Comparison of ENCODE assay signal across 8 mouse cellular contexts in the genomic region with DNA sequence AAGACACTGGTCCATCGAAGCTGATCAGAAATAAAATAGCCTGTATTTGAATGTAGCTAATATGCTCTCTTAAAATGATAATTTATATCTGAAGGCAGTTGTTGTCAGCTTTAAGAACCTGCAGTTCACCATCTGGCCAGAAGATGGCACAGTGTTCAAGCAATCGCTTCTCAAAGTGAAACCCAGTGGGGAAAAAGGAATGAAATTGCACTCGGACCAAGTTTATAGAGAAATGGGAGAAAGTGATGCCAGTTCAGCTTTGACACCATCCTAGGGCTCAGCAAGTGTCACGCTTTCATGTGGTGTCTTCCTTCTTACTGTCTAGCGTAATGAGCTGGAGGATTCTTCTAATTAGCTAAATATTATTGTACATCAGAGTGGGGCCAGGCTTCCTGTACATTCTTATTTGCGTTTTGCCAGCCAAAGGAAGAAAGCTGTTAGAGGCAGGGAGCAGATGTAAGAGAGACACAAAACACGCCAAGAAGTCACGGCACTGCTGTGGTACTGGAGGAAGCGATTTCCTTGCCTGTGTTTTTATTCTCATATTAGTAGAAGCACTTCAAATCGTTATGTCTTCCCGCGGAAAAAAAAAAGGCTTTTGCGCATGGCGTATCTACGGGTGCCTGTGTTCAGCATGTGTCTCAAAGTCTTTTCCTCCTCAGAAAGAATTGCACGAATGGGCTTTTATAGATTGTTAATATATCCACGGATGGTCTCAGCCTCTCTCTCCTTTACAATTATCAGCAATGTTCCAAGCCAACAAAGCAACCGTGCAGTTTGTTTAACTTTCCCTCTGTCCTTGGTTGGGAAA.
DNase-seq lines count a peak whose midpoint lies in the region; ATAC-seq and TF ChIP-seq lines count a peak whose summit lies in the region.

No protein-coding gene starts in this region.

- DNase-seq in ES-CJ7 (ENCODE audit: low read depth, low spot score): peak; percentile 70
- DNase-seq in c-Kit-positive CD71-positive TER-119-positive erythroid progenitor cells, embryonic 14.5 days (ENCODE audit: low spot score): peak; percentile 49
- peak; percentile 14 for DNase-seq in heart, postnatal 25 days (ENCODE audit: low spot score)
- DNase-seq in layer of hippocampus, adult 11-12 months (ENCODE audit: low spot score): peak; percentile 89
- DNase-seq in liver, postnatal 0 days: peak; percentile 74
- DNase-seq in telencephalon, adult 2 months (ENCODE audit: low read depth, low spot score): peak; percentile 66

- H3K9me3 ChIP-seq in forebrain, embryonic 15.5 days: no peaks in the 10 kb centered on the region
- H3K9me3 ChIP-seq in liver, postnatal 0 days (ENCODE audit: low read length): no peaks in the 10 kb centered on the region
- no peaks in the 10 kb centered on the region for H3K9me3 ChIP-seq in neural tube, embryonic 13.5 days

- TF ChIP-seq CTCF in liver, postnatal 0 days (IDR thresholded peaks at IDR 0.05; ENCODE audit: low read depth): peak; percentile 86

- peak overlapping the region; percentile 29; the same call in 1 of the 2 replicates for H3K9ac ChIP-seq in forebrain, embryonic 15.5 days (replicated peaks)
- 0 out of 2 replicates have a peak overlapping the region, but pooled peaks have one; percentile 35 for H3K9ac ChIP-seq in liver, postnatal 0 days (replicated peaks)
- no peak overlapping the region for H3K9ac ChIP-seq in neural tube, embryonic 13.5 days

- no peaks in the 10 kb centered on the region for H3K27me3 ChIP-seq in forebrain, embryonic 15.5 days
- H3K27me3 ChIP-seq in liver, postnatal 0 days (ENCODE audit: insufficient read depth, low read length): no peaks in the 10 kb centered on the region
- H3K27me3 ChIP-seq in neural tube, embryonic 13.5 days: peaks cover 13% of the 10 kb centered on the region; the same call in 1 of the 2 replicates

- TF ChIP-seq EP300 in liver, postnatal 0 days (IDR thresholded peaks at IDR 0.05; ENCODE audit: low read depth): no peak

- peak overlapping the region; percentile 43 for H3K4me2 ChIP-seq in forebrain, embryonic 15.5 days (replicated peaks)
- peak overlapping the region; percentile 68 for H3K4me2 ChIP-seq in liver, postnatal 0 days (ENCODE audit: low read depth, low read length)
- peak overlapping the region; percentile 34 for H3K4me2 ChIP-seq in neural tube, embryonic 13.5 days

- ATAC-seq in forebrain, embryonic 15.5 days (replicated peaks): peak; percentile 67
- no peak for ATAC-seq in liver, postnatal 0 days
- no peak for ATAC-seq in neural tube, embryonic 13.5 days (ENCODE audit: low read depth)

- peaks cover 20% of the 10 kb centered on the region for H3K4me1 ChIP-seq in forebrain, embryonic 15.5 days
- H3K4me1 ChIP-seq in liver, postnatal 0 days (ENCODE audit: insufficient read depth): no peaks in the 10 kb centered on the region
- 0 out of 2 replicates have a peak, but pooled peaks cover 4% of the 10 kb centered on the region for H3K4me1 ChIP-seq in neural tube, embryonic 13.5 days (replicated peaks)

- no peaks in the 10 kb centered on the region for H3K36me3 ChIP-seq in forebrain, embryonic 15.5 days
- no peaks in the 10 kb centered on the region for H3K36me3 ChIP-seq in liver, postnatal 0 days (replicated peaks; ENCODE audit: insufficient read depth, low read length)
- H3K36me3 ChIP-seq in neural tube, embryonic 13.5 days: no peaks in the 10 kb centered on the region

- peak overlapping the region; percentile 25 for H3K4me3 ChIP-seq in forebrain, embryonic 15.5 days
- H3K4me3 ChIP-seq in liver, postnatal 0 days (ENCODE audit: low read depth, low read length): peak overlapping the region; percentile 40
- no peak overlapping the region for H3K4me3 ChIP-seq in neural tube, embryonic 13.5 days

- intact Hi-C loops in heart, postnatal 25 days (cut with DNase I): loop anchor here (2.0 to 10.0 kb wide), 3 partner anchors 169 to 1497 kb away; no protein-coding TSS in a partner anchor

- H3K27ac ChIP-seq in forebrain, embryonic 15.5 days (replicated peaks): peak overlapping the region; percentile 47
- no peak overlapping the region for H3K27ac ChIP-seq in liver, postnatal 0 days (ENCODE audit: low read depth)
- H3K27ac ChIP-seq in neural tube, embryonic 13.5 days (replicated peaks): no peak overlapping the region

- WGBS in forebrain, embryonic 15.5 days: 22% methylated on average over 18 of the region's 18 CpGs
- whole genome bisulfite sequencing in liver, postnatal 0 days (ENCODE audit: insufficient replicate concordance): 37% methylated on average over 18 of the region's 18 CpGs
- WGBS in neural tube, embryonic 13.5 days: 53% methylated on average over 18 of the region's 18 CpGs

Comparison
In these comparisons a context has a peak if more than half of its experiments do, and no peak if none do; other contexts are left out.
1. DNase-seq: peak in every context shown above with its lines; median percentile 89 in layer of hippocampus, adult 11-12 months; 74 in liver, postnatal 0 days; 70 in ES-CJ7; 66 in telencephalon, adult 2 months; 49 in c-Kit-positive CD71-positive TER-119-positive erythroid progenitor cells, embryonic 14.5 days; 14 in heart, postnatal 25 days.